Mouse (Mus musculus) ES-Bruce4 (cell line): ENCODE measurements around the gene Txndc15. TPM values are rescaled to one million over a fixed set of nuclear protein-coding genes. Genes with fewer than 3 reads are reported as not detected.
"Not testable (repeated sequence)": the region's sequence is repeated elsewhere in the genome, so short reads cannot be mapped to it uniquely, and the experiment has no call there.

Experiments
- H3K27ac ChIP-seq: 2 replicates; pipeline ENCODE4 v1.5.1; 2012; ENCODE audit warnings: low read length, inconsistent platforms; ENCODE audit not compliant: insufficient read depth
- H3K27me3 ChIP-seq: 2 replicates; pipeline ENCODE4 v1.6.1; 2012; ENCODE audit warnings: mild to moderate bottlenecking, low read length, inconsistent platforms; ENCODE audit not compliant: control insufficient read depth, poor library complexity, insufficient read depth, severe bottlenecking
- H3K36me3 ChIP-seq: 2 replicates; pipeline ENCODE4 v1.6.1; 2012; ENCODE audit warnings: inconsistent platforms, mild to moderate bottlenecking, low read length, moderate library complexity; ENCODE audit not compliant: control insufficient read depth, poor library complexity, insufficient read depth, severe bottlenecking
- H3K4me1 ChIP-seq: one replicate; pipeline ENCODE4 v1.8.1; 2011; ENCODE audit warnings: low read length; ENCODE audit not compliant: control insufficient read depth, insufficient read depth
- H3K4me3 ChIP-seq: 2 replicates; pipeline ENCODE4 v1.5.1; 2011; ENCODE audit warnings: low read depth, mild to moderate bottlenecking, low read length
- H3K9ac ChIP-seq: 2 replicates; pipeline ENCODE4 v1.6.1; 2012; ENCODE audit warnings: low read depth, mild to moderate bottlenecking, inconsistent platforms; ENCODE audit not compliant: poor library complexity, severe bottlenecking
- H3K9me3 ChIP-seq: replicated peaks from 2 replicates; pipeline ENCODE4 v1.6.1; 2012; ENCODE audit warnings: mild to moderate bottlenecking, low read length, inconsistent platforms; ENCODE audit not compliant: control insufficient read depth, poor library complexity, insufficient read depth, severe bottlenecking
- CTCF ChIP-seq: IDR thresholded peaks from one replicate; pipeline ENCODE4 v1.8.1; 2011; ENCODE audit warnings: low read depth, low read length
- EP300 ChIP-seq: IDR thresholded peaks from 2 replicates; pipeline ENCODE4 v1.6.1; 2011; ENCODE audit warnings: low read depth, low read length; ENCODE audit not compliant: insufficient read depth
- POLR2A ChIP-seq: IDR thresholded peaks from one replicate; pipeline ENCODE4 v1.8.1; 2011; ENCODE audit warnings: low read length; ENCODE audit not compliant: insufficient read depth
- polyA plus RNA-seq: library from polyadenylated mRNA; stranded (reverse); fragments of >200 nt; gene quantifications from 2 replicates; pipeline ENCODE4 v1.2.4, GENCODE M21; 2011; ENCODE audit warnings: low read depth; ENCODE audit not compliant: missing spikeins, insufficient read depth, insufficient read length

The Txndc15 gene
- polyA plus RNA-seq, 1 experiment: 16.6 TPM

GRCm38 (mm10) chr13:55686107-55686633, 28.3 kb upstream of the Txndc15 start:
- TF ChIP-seq POLR2A: no peak
- no peak for TF ChIP-seq CTCF
- TF ChIP-seq EP300: no peak
- Histone ChIP-seq H3K27ac (no peak overlapping the region), H3K4me1 (no peaks in the 10 kb centered on the region), H3K9ac (no peak overlapping the region), H3K4me3 (no peak overlapping the region), H3K9me3 (no peaks in the 10 kb centered on the region), H3K27me3 (no peaks in the 10 kb centered on the region), H3K36me3 (peaks cover 4% of the 10 kb centered on the region; the same call in 1 of the 2 replicates)

GRCm38 (mm10) chr13:55687927-55688602, 26.4 kb upstream of the Txndc15 start:
- H3K27me3 ChIP-seq: no peaks in the 10 kb centered on the region
- TF ChIP-seq CTCF (no peak), EP300 (no peak), POLR2A (no peak)
- H3K27ac ChIP-seq: no peak overlapping the region
- H3K9me3 ChIP-seq: no peaks in the 10 kb centered on the region
- no peaks in the 10 kb centered on the region for H3K4me1 ChIP-seq
- H3K9ac ChIP-seq: no peak overlapping the region
- H3K4me3 ChIP-seq: no peak overlapping the region
- no peaks in the 10 kb centered on the region for H3K36me3 ChIP-seq

- peaks cover 2% of the 10 kb centered on the region for H3K4me1 ChIP-seq
- peak; percentile 94 for TF ChIP-seq POLR2A
- 0 out of 2 replicates have a peak, but pooled peaks have one; percentile 55 for TF ChIP-seq EP300
- no peak for TF ChIP-seq CTCF
- H3K9ac ChIP-seq: peak within 1 kb of the TSS; percentile 95
- no peaks in the 10 kb centered on the region for H3K27me3 ChIP-seq
- no peaks in the 10 kb centered on the region for H3K36me3 ChIP-seq
- H3K4me3 ChIP-seq: peak within 1 kb of the TSS; percentile 94
- peak within 1 kb of the TSS; percentile 31 for H3K27ac ChIP-seq
- no peaks in the 10 kb centered on the region for H3K9me3 ChIP-seq
Observed at GRCm38 (mm10) chr13:55692535-55693242, 21.8 kb upstream of the Txndc15 start, which contains the start of gene B230219D22Rik. TSS of gene B230219D22Rik (plus strand) at chr13:55693124.

- peak overlapping the region; percentile 7 for H3K27ac ChIP-seq
- H3K4me1 ChIP-seq: peaks cover 2% of the 10 kb centered on the region
- TF ChIP-seq EP300: no peak
- TF ChIP-seq POLR2A: no peak
- no peak for TF ChIP-seq CTCF
- H3K27me3 ChIP-seq: no peaks in the 10 kb centered on the region
- H3K9me3 ChIP-seq: no peaks in the 10 kb centered on the region
- H3K4me3 ChIP-seq: peak overlapping the region; percentile 94
- H3K9ac ChIP-seq: peak overlapping the region; percentile 95
- peaks cover under 1% of the 10 kb centered on the region for H3K36me3 ChIP-seq
Observed at GRCm38 (mm10) chr13:55693243-55693721, 21.2 kb upstream of the Txndc15 start.

- no peaks in the 10 kb centered on the region for H3K27me3 ChIP-seq
- peak overlapping the region; percentile 95 for H3K9ac ChIP-seq
- H3K27ac ChIP-seq: 0 out of 2 replicates have a peak overlapping the region, but pooled peaks have one; percentile 31
- TF ChIP-seq EP300 (no peak), CTCF (no peak), POLR2A (no peak)
- H3K4me3 ChIP-seq: peak overlapping the region; percentile 67
- H3K36me3 ChIP-seq: peaks cover 9% of the 10 kb centered on the region
- peaks cover 2% of the 10 kb centered on the region for H3K4me1 ChIP-seq
- no peaks in the 10 kb centered on the region for H3K9me3 ChIP-seq
Observed at GRCm38 (mm10) chr13:55694110-55694509, 20.3 kb upstream of the Txndc15 start.

- H3K36me3 ChIP-seq: peaks cover 26% of the 10 kb centered on the region
- H3K4me3 ChIP-seq, H3K4me1 ChIP-seq, H3K27me3 ChIP-seq, H3K27ac ChIP-seq, H3K9me3 ChIP-seq, H3K9ac ChIP-seq: not testable (repeated sequence)
Observed at GRCm38 (mm10) chr13:55695989-55696388, 18.5 kb upstream of the Txndc15 start.
